Mouse (Mus musculus) bone marrow macrophage, adult 2 months (primary cell): Measurements from ENCODE around the gene Ugt3a1.

ENCODE experiments used
- CTCF ChIP-seq: IDR thresholded peaks from 2 replicates; pipeline ENCODE4 v1.5.1; 2012; ENCODE audit warnings: low read depth, mild to moderate bottlenecking, low read length, moderate library complexity
- POLR2A ChIP-seq: IDR thresholded peaks from 2 replicates; pipeline ENCODE4 v1.6.1; 2012; ENCODE audit warnings: mild to moderate bottlenecking, low read depth, low read length, borderline replicate concordance

DNA sequence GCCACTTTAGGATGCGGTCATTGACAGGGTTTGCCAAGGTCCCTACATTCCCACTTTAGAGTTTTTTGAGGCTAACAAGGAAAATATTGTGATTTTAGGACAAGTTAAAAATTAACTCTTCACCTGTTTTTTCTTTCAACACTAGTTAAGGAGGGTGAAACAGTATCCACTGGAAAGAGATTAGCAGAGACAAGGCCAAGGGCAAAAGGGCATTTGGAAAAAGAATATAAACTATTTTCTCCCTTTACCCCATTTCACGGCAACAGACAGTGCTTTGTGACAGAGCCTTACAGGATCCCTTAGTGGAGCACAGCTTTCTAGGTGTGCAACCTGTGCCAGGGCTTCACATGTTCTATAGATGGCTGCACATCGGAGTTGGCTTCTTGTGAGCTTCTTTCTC, 2.9 kb downstream of the Ugt3a1 start:
- TF ChIP-seq POLR2A (no peak), CTCF (no peak)
